Mouse (Mus musculus): ENCODE results near the gene Dhx34. TPM values are rescaled to one million over a fixed set of nuclear protein-coding genes. Genes with fewer than 3 reads are reported as not detected.
A peak's percentile ranks its signal among the peaks of the same experiment; 100 is the strongest.
"Not testable (repeated sequence)": the region's sequence is repeated elsewhere in the genome, so short reads cannot be mapped to it uniquely, and the experiment has no call there.

Dhx34 gene
- polyA plus RNA-seq (2015; fragmentation: Nextera tagmentation; extraction: Ambion mirVana) = 7.3 and 9.0 TPM in 2 replicates

DNA sequence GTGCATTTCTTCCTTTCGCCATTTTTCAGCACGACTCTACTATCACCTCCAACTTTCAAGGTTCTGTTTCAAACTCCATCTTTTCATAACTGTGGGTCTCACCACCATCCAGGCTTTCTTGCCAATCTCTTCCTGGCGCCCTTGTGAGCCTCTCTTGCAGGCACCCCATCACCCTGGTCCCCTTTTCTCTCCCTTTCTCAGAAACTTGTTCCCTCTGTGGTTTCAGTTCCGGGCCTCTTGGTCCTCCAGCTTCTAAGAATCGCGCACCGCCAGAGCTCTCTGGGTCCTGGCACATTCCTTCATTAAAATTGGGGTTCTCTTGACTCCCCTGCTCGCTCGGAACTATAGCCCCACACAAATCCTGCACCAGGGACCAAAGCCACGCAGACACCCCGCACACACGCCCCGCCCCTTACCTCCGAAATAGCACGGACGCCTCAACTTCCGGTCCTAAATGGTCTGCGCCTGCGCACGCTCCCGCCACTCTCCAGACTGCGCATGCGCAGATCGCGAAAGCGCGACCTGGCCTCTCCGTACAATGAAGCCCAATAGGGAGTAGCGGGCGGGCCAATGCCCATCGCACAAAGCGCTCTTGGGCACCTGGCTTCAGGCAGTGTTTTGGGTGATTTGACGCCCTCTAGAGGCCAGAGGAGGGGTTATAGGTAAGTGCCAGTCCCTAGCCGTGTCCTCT, at the start of gene Dhx34:
TSS of gene Dhx34 (minus strand) at position 456 of the 691 bp plus-strand sequence.
- whole genome bisulfite sequencing = 1% methylated on average over 34 of the region's 34 CpGs
- H3K27me3 ChIP-seq (replicated peaks; ENCODE audit: control insufficient read depth, insufficient read depth, low read length) = no peaks in the 10 kb centered on the region
- H3K27ac ChIP-seq (ENCODE audit: low read depth, low read length) = peak within 1 kb of the TSS; percentile 67
- H3K9me3 ChIP-seq (ENCODE audit: control insufficient read depth) = no peaks in the 10 kb centered on the region
- TF ChIP-seq CTCF (IDR thresholded peaks at IDR 0.05; ENCODE audit: low read depth) = peak; percentile 76
- ATAC-seq = peak; percentile 97
- H3K4me1 ChIP-seq (replicated peaks; ENCODE audit: control insufficient read depth, insufficient read depth, low read length) = no peaks in the 10 kb centered on the region
- H3K4me3 ChIP-seq (ENCODE audit: low read depth, low read length) = peak within 1 kb of the TSS; percentile 57
- peak within 1 kb of the TSS; percentile 55 for H3K9ac ChIP-seq (ENCODE audit: low read depth, low read length)
- peak within 1 kb of the TSS; percentile 68 for H3K4me2 ChIP-seq (replicated peaks; ENCODE audit: low read depth)
- H3K36me3 ChIP-seq (ENCODE audit: control insufficient read depth, insufficient read depth) = peaks cover 13% of the 10 kb centered on the region; the same call in 1 of the 2 replicates

DNA sequence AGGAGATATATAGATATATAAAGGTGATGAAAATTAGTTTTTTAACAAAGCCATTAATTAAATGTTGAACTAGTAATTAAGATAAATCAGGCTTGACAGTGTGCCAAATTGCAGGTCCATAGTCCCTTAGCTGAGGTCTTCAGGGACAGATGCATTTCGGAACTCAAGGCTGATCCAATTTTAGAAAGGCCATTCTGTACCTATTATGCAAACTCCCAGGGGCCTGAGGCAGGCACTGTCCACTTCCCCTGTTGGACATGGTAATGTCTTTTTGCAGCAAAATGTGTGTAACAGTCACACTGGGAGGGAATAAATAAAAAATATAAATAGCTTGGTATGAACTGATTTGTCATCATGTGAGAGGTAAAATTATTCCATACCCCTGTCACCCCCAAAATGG, 49.3 kb upstream of the Dhx34 start:
- H3K27ac ChIP-seq (ENCODE audit: low read depth, low read length) = no peak overlapping the region
- H3K9me3 ChIP-seq (ENCODE audit: control insufficient read depth) = no peaks in the 10 kb centered on the region
- H3K4me3 ChIP-seq (ENCODE audit: low read depth, low read length) = no peak overlapping the region
- peaks cover 11% of the 10 kb centered on the region for H3K36me3 ChIP-seq (ENCODE audit: control insufficient read depth, insufficient read depth)
- 86% methylated on average over 1 of the region's 1 CpGs for WGBS
- TF ChIP-seq CTCF (IDR thresholded peaks at IDR 0.05; ENCODE audit: low read depth) = no peak
- H3K4me1 ChIP-seq (replicated peaks; ENCODE audit: control insufficient read depth, insufficient read depth, low read length) = peaks cover 7% of the 10 kb centered on the region
- H3K27me3 ChIP-seq (replicated peaks; ENCODE audit: control insufficient read depth, insufficient read depth, low read length) = no peaks in the 10 kb centered on the region
- no peak overlapping the region for H3K9ac ChIP-seq (ENCODE audit: low read depth, low read length)
- no peak for ATAC-seq
- H3K4me2 ChIP-seq (replicated peaks; ENCODE audit: low read depth) = no peak overlapping the region

DNA sequence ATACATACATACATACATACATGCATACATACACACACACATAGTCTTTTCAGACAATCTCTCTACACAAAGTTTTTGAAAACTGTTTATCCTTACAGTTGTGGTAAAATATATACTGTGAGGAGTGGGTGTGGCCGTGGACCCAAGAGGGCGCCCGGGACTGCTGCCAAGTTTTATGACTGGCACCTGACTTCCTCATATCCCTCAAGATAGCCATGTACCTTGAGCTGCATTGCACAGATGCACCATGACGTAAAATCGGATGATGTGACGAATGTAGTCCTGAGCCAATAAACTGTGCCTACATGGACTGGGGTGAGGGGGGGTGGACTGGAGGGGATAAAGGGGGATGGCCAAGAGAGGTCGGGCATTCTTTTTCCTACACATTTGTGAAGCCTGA, 44.8 kb upstream of the Dhx34 start:
- not testable (repeated sequence) for H3K36me3 ChIP-seq (ENCODE audit: control insufficient read depth, insufficient read depth); H3K9me3 ChIP-seq (ENCODE audit: control insufficient read depth); H3K4me3 ChIP-seq (ENCODE audit: low read depth, low read length); H3K4me1 ChIP-seq (replicated peaks; ENCODE audit: control insufficient read depth, insufficient read depth, low read length); H3K27me3 ChIP-seq (replicated peaks; ENCODE audit: control insufficient read depth, insufficient read depth, low read length); H3K27ac ChIP-seq (ENCODE audit: low read depth, low read length); H3K9ac ChIP-seq (ENCODE audit: low read depth, low read length); H3K4me2 ChIP-seq (replicated peaks; ENCODE audit: low read depth)
- ATAC-seq = peak; percentile 68
- 38% methylated on average over 7 of the region's 7 CpGs for WGBS

DNA sequence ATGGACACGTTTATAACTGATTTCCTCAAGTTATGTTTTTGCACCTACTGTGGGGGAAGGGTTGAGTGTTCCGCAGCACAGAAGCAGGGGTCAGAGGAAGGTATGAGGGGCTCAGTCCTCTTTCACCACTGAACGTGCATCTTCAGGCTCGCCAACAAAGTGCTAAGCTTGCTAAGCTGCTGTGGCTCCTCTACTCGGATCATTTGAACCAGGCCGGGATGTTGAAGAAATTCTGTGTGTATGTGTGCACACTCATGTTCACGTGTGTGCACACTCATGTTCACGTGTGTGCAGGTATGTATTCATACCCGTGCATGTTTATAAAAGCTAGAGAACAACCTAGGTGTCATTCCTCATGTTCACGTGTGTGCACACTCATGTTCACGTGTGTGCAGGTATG, 44.0 kb upstream of the Dhx34 start:
- Histone ChIP-seq H3K9ac (ENCODE audit: low read depth, low read length) (no peak overlapping the region), H3K4me3 (ENCODE audit: low read depth, low read length) (no peak overlapping the region), H3K9me3 (ENCODE audit: control insufficient read depth) (no peaks in the 10 kb centered on the region), H3K27me3 (replicated peaks; ENCODE audit: control insufficient read depth, insufficient read depth, low read length) (no peaks in the 10 kb centered on the region), H3K4me2 (replicated peaks; ENCODE audit: low read depth) (no peak overlapping the region), H3K36me3 (ENCODE audit: control insufficient read depth, insufficient read depth) (no peaks in the 10 kb centered on the region), H3K4me1 (replicated peaks; ENCODE audit: control insufficient read depth, insufficient read depth, low read length) (no peaks in the 10 kb centered on the region), H3K27ac (ENCODE audit: low read depth, low read length) (no peak overlapping the region)
- ATAC-seq = no peak
- 87% methylated on average over 11 of the region's 11 CpGs for WGBS
- no peak for TF ChIP-seq CTCF (IDR thresholded peaks at IDR 0.05; ENCODE audit: low read depth)

DNA sequence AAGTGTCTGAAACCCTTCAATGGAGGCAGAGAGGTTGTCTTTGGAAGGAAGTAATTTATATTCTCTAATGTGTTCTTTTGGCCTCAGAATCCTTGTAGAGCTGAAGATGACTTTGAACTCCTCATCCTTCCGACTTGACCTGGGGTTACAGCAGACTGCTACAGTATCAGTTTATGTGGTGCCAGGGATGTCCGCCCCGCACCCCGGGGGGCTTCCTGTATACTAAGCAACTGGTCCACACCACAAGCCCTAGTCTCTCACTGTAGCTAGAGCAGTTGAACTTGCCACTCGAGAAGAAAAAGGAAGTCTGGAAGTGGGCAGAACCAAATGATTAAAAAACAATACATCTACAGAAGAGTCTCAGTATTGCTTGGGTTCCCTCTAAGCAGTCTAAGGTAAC, 42.0 kb upstream of the Dhx34 start:
- H3K27me3 ChIP-seq (replicated peaks; ENCODE audit: control insufficient read depth, insufficient read depth, low read length) = no peaks in the 10 kb centered on the region
- no peak overlapping the region for H3K4me3 ChIP-seq (ENCODE audit: low read depth, low read length)
- no peak overlapping the region for H3K4me2 ChIP-seq (replicated peaks; ENCODE audit: low read depth)
- TF ChIP-seq CTCF (IDR thresholded peaks at IDR 0.05; ENCODE audit: low read depth) = no peak
- WGBS = 80% methylated on average over 5 of the region's 5 CpGs
- no peak overlapping the region for H3K27ac ChIP-seq (ENCODE audit: low read depth, low read length)
- ATAC-seq = no peak
- H3K9ac ChIP-seq (ENCODE audit: low read depth, low read length) = no peak overlapping the region
- no peaks in the 10 kb centered on the region for H3K4me1 ChIP-seq (replicated peaks; ENCODE audit: control insufficient read depth, insufficient read depth, low read length)
- H3K36me3 ChIP-seq (ENCODE audit: control insufficient read depth, insufficient read depth) = no peaks in the 10 kb centered on the region
- no peaks in the 10 kb centered on the region for H3K9me3 ChIP-seq (ENCODE audit: control insufficient read depth)

DNA sequence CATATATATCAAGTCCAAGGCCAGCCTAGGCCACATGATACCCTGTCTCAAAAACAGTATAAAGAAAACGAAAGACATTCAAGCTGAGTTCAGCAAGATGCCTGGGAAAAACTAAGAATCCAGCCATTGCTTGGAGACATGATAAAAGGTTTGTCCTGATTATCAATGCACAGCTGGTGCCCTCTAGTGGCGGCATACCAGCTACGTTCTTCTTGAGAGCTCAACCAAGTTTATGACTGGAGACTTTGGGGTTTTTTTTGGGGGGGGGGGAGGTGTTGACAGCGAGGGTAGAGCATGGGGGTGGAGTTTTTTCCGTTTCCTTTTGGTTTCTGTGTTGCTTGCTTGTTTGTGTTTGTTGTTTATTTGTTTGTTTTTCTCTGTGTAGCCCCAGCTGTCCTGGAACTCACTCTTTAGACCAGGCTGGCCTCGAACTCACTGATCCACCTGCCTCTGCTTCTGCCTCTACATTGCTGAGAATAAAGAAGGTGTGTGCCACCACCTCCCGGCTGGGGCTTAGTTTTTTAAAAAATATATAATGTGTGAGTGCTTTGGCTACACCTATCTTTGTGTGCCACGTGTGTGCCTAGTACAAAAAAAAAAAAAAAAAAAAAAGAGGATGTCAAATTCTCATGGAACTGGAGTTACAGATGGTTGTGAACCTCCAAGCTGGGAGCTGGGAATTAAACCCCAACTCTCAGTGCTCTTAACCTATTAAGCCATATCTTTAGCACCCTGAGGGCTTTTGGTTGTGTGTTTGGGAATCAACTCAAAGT, 41.4 kb upstream of the Dhx34 start:
- Histone ChIP-seq H3K9ac (ENCODE audit: low read depth, low read length) (no peak overlapping the region), H3K4me2 (replicated peaks; ENCODE audit: low read depth) (no peak overlapping the region), H3K27me3 (replicated peaks; ENCODE audit: control insufficient read depth, insufficient read depth, low read length) (no peaks in the 10 kb centered on the region), H3K4me1 (replicated peaks; ENCODE audit: control insufficient read depth, insufficient read depth, low read length) (no peaks in the 10 kb centered on the region), H3K9me3 (ENCODE audit: control insufficient read depth) (no peaks in the 10 kb centered on the region), H3K36me3 (ENCODE audit: control insufficient read depth, insufficient read depth) (no peaks in the 10 kb centered on the region), H3K27ac (ENCODE audit: low read depth, low read length) (no peak overlapping the region), H3K4me3 (ENCODE audit: low read depth, low read length) (no peak overlapping the region)
- peak; percentile 88 for TF ChIP-seq CTCF (IDR thresholded peaks at IDR 0.05; ENCODE audit: low read depth)
- WGBS = 26% methylated on average over 8 of the region's 8 CpGs
- ATAC-seq = no peak
